Mouse (Mus musculus) midbrain, embryonic 13.5 days (tissue): ENCODE results near the gene Prkcg. TPM values are rescaled to one million over a fixed set of nuclear protein-coding genes. Genes with fewer than 3 reads are reported as not detected.

Experiments
- ATAC-seq: fragments of 200-750 bp; cut with Nextera tagmentation; 2 replicates; pipeline ENCODE4 v1.8.0; 2017; ENCODE audit warnings: mild to moderate bottlenecking, moderate TSS enrichment, moderate library complexity
- H3K27ac ChIP-seq: fragments of 300-500 bp; sonication (generic); 2 replicates; pipeline ENCODE4 v1.5.1; 2015; ENCODE audit warnings: inconsistent platforms, mild to moderate bottlenecking, moderate library complexity
- H3K27me3 ChIP-seq: fragments of 300-500 bp; sonication (generic); 2 replicates; pipeline ENCODE4 v1.6.1; 2015; ENCODE audit warnings: mild to moderate bottlenecking, inconsistent platforms
- H3K36me3 ChIP-seq: fragments of 300-500 bp; sonication (generic); 2 replicates; pipeline ENCODE4 v1.6.1; 2015; ENCODE audit warnings: mild to moderate bottlenecking, inconsistent platforms
- H3K4me1 ChIP-seq: fragments of 300-500 bp; sonication (generic); replicated peaks from 2 replicates; pipeline ENCODE4 v1.6.1; 2015; ENCODE audit warnings: inconsistent platforms
- H3K4me2 ChIP-seq: fragments of 300-500 bp; sonication (generic); replicated peaks from 2 replicates; pipeline ENCODE4 v1.6.1; 2015; ENCODE audit warnings: moderate library complexity, mild to moderate bottlenecking, inconsistent platforms
- H3K4me3 ChIP-seq: fragments of 300-500 bp; sonication (generic); replicated peaks from 2 replicates; pipeline ENCODE4 v1.5.1; 2015; ENCODE audit warnings: mild to moderate bottlenecking, inconsistent platforms
- H3K9ac ChIP-seq: fragments of 300-500 bp; sonication (generic); replicated peaks from 2 replicates; pipeline ENCODE4 v1.6.1; 2015; ENCODE audit warnings: mild to moderate bottlenecking, inconsistent platforms
- H3K9me3 ChIP-seq: fragments of 300-500 bp; sonication (generic); 2 replicates; pipeline ENCODE4 v1.6.1; 2016; ENCODE audit warnings: mild to moderate bottlenecking, inconsistent platforms
- WGBS: fragments of 180-500 bp; shearing (Covaris S2); methylation state at CpG from one replicate; pipeline ENCODE4 v1.1.7; 2015; 5-methylcytosine and 5-hydroxymethylcytosine counted together
- polyA plus RNA-seq: library from polyadenylated mRNA; unstranded; fragments of >200 nt; fragmentation: Nextera tagmentation; extraction: Ambion mirVana; gene quantifications from 2 replicates; pipeline ENCODE4 v1.2.1, GENCODE M21; 2015

Prkcg gene
- polyA plus RNA-seq, 1 experiment from 2014 or later: 0.66 TPM

GRCm38 (mm10) chr7:3303276-3303781 lies 14.3 kb downstream of the Prkcg start:
- H3K27me3 ChIP-seq: peaks cover 47% of the 10 kb centered on the region
- peak overlapping the region; percentile 41 for H3K4me3 ChIP-seq
- peaks cover 12% of the 10 kb centered on the region; the same call in 1 of the 2 replicates for H3K36me3 ChIP-seq
- H3K9ac ChIP-seq: peak overlapping the region; percentile 64
- peak; percentile 80 for ATAC-seq
- under 1% methylated on average over 27 of the region's 29 CpGs for WGBS
- no peak overlapping the region for H3K27ac ChIP-seq
- peak overlapping the region; percentile 72 for H3K4me2 ChIP-seq
- no peaks in the 10 kb centered on the region for H3K9me3 ChIP-seq
- H3K4me1 ChIP-seq: peaks cover 37% of the 10 kb centered on the region

GRCm38 (mm10) chr7:3303789-3304188 lies 14.8 kb downstream of the Prkcg start:
- Histone ChIP-seq H3K36me3 (peaks cover 8% of the 10 kb centered on the region; the same call in 1 of the 2 replicates), H3K27ac (no peak overlapping the region), H3K4me1 (peaks cover 36% of the 10 kb centered on the region), H3K9me3 (no peaks in the 10 kb centered on the region), H3K4me3 (peak overlapping the region; percentile 41), H3K9ac (peak overlapping the region; percentile 64), H3K4me2 (peak overlapping the region; percentile 72), H3K27me3 (peaks cover 47% of the 10 kb centered on the region)
- 3% methylated on average over 12 of the region's 12 CpGs for WGBS
- peak; percentile 53 for ATAC-seq

GRCm38 (mm10) chr7:3304298-3304697 lies 15.3 kb downstream of the Prkcg start:
- Histone ChIP-seq H3K36me3 (peaks cover 6% of the 10 kb centered on the region; the same call in 1 of the 2 replicates), H3K4me2 (peak overlapping the region; percentile 72), H3K4me1 (peaks cover 36% of the 10 kb centered on the region), H3K27me3 (peaks cover 47% of the 10 kb centered on the region), H3K4me3 (peak overlapping the region; percentile 41), H3K27ac (no peak overlapping the region), H3K9ac (peak overlapping the region; percentile 64; the same call in 1 of the 2 replicates), H3K9me3 (no peaks in the 10 kb centered on the region)
- 2% methylated on average over 10 of the region's 10 CpGs for WGBS
- ATAC-seq: peak; percentile 28

- WGBS: 76% methylated on average over 3 of the region's 3 CpGs
- no peak overlapping the region for H3K27ac ChIP-seq
- H3K9me3 ChIP-seq: peaks cover 4% of the 10 kb centered on the region; the same call in 1 of the 2 replicates
- H3K27me3 ChIP-seq: peaks cover 38% of the 10 kb centered on the region
- H3K4me3 ChIP-seq: no peak overlapping the region
- H3K36me3 ChIP-seq: no peaks in the 10 kb centered on the region
- ATAC-seq: no peak
- H3K4me2 ChIP-seq: no peak overlapping the region
- H3K9ac ChIP-seq: no peak overlapping the region
- H3K4me1 ChIP-seq: peaks cover 36% of the 10 kb centered on the region
These were observed 17.4 kb downstream of the Prkcg start for GRCm38 (mm10) chr7:3306400-3306799.

GRCm38 (mm10) chr7:3308646-3309045 lies 19.7 kb downstream of the Prkcg start:
- no peak overlapping the region for H3K9ac ChIP-seq
- H3K4me1 ChIP-seq: peaks cover 16% of the 10 kb centered on the region
- peaks cover 18% of the 10 kb centered on the region for H3K27me3 ChIP-seq
- ATAC-seq: no peak
- H3K36me3 ChIP-seq: no peaks in the 10 kb centered on the region
- peaks cover 4% of the 10 kb centered on the region; the same call in 1 of the 2 replicates for H3K9me3 ChIP-seq
- no peak overlapping the region for H3K4me2 ChIP-seq
- 65% methylated on average over 4 of the region's 4 CpGs for WGBS
- H3K27ac ChIP-seq: no peak overlapping the region
- no peak overlapping the region for H3K4me3 ChIP-seq

- Histone ChIP-seq H3K4me3 (no peak overlapping the region), H3K4me1 (peaks cover under 1% of the 10 kb centered on the region; the same call in 1 of the 2 replicates), H3K27ac (no peak overlapping the region), H3K9me3 (peaks cover 4% of the 10 kb centered on the region; the same call in 1 of the 2 replicates), H3K9ac (no peak overlapping the region), H3K4me2 (no peak overlapping the region), H3K27me3 (peaks cover 9% of the 10 kb centered on the region; the same call in 1 of the 2 replicates), H3K36me3 (no peaks in the 10 kb centered on the region)
- WGBS: 98% methylated on average over 7 of the region's 7 CpGs
- no peak for ATAC-seq
These were observed 21.3 kb downstream of the Prkcg start for GRCm38 (mm10) chr7:3310233-3310632.

GRCm38 (mm10) chr7:3313571-3313970 lies 24.6 kb downstream of the Prkcg start:
- peak; percentile 49 for ATAC-seq

GRCm38 (mm10) chr7:3314121-3314520 lies 25.1 kb downstream of the Prkcg start:
- 64% methylated on average over 5 of the region's 5 CpGs for WGBS

More at GRCm38 (mm10) chr7:3313571-3313970, 24.6 kb downstream of the Prkcg start:
- WGBS: 85% methylated on average over 8 of the region's 8 CpGs
- H3K36me3 ChIP-seq: no peaks in the 10 kb centered on the region
- no peak overlapping the region for H3K9ac ChIP-seq
- no peak overlapping the region for H3K4me3 ChIP-seq
- H3K27me3 ChIP-seq: no peaks in the 10 kb centered on the region
- H3K27ac ChIP-seq: no peak overlapping the region
- H3K9me3 ChIP-seq: peaks cover 4% of the 10 kb centered on the region; the same call in 1 of the 2 replicates
- H3K4me2 ChIP-seq: no peak overlapping the region
- 0 out of 2 replicates have a peak, but pooled peaks cover 6% of the 10 kb centered on the region for H3K4me1 ChIP-seq

GRCm38 (mm10) chr7:3317704-3318103 lies 28.7 kb downstream of the Prkcg start:
- Histone ChIP-seq H3K27ac (no peak overlapping the region), H3K4me3 (no peak overlapping the region), H3K36me3 (no peaks in the 10 kb centered on the region), H3K4me2 (no peak overlapping the region), H3K27me3 (no peaks in the 10 kb centered on the region), H3K4me1 (0 out of 2 replicates have a peak, but pooled peaks cover 6% of the 10 kb centered on the region), H3K9ac (no peak overlapping the region), H3K9me3 (no peaks in the 10 kb centered on the region)
- WGBS: 48% methylated on average over 4 of the region's 4 CpGs
- ATAC-seq: no peak

More at GRCm38 (mm10) chr7:3314121-3314520, 25.1 kb downstream of the Prkcg start:
- 0 out of 2 replicates have a peak, but pooled peaks cover 6% of the 10 kb centered on the region for H3K4me1 ChIP-seq
- H3K9me3 ChIP-seq: peaks cover 4% of the 10 kb centered on the region; the same call in 1 of the 2 replicates
- H3K27me3 ChIP-seq: no peaks in the 10 kb centered on the region
- H3K36me3 ChIP-seq: no peaks in the 10 kb centered on the region
- ATAC-seq: peak; percentile 78
- H3K27ac ChIP-seq: no peak overlapping the region
- no peak overlapping the region for H3K9ac ChIP-seq
- no peak overlapping the region for H3K4me3 ChIP-seq
- no peak overlapping the region for H3K4me2 ChIP-seq

GRCm38 (mm10) chr7:3320856-3321255 lies 31.9 kb downstream of the Prkcg start:
- H3K36me3 ChIP-seq: no peaks in the 10 kb centered on the region
- no peaks in the 10 kb centered on the region for H3K27me3 ChIP-seq
- 0 out of 2 replicates have a peak, but pooled peaks cover 6% of the 10 kb centered on the region for H3K4me1 ChIP-seq
- H3K4me2 ChIP-seq: no peak overlapping the region
- 70% methylated on average over 3 of the region's 3 CpGs for WGBS
- no peaks in the 10 kb centered on the region for H3K9me3 ChIP-seq
- no peak overlapping the region for H3K27ac ChIP-seq
- no peak overlapping the region for H3K4me3 ChIP-seq
- H3K9ac ChIP-seq: no peak overlapping the region
- no peak for ATAC-seq

GRCm38 (mm10) chr7:3323826-3324225 lies 34.8 kb downstream of the Prkcg start:
- H3K9ac ChIP-seq: no peak overlapping the region
- no peak overlapping the region for H3K27ac ChIP-seq
- H3K27me3 ChIP-seq: peaks cover under 1% of the 10 kb centered on the region; the same call in 1 of the 2 replicates
- no peaks in the 10 kb centered on the region for H3K36me3 ChIP-seq
- no peaks in the 10 kb centered on the region for H3K4me1 ChIP-seq
- no peak overlapping the region for H3K4me3 ChIP-seq
- no peaks in the 10 kb centered on the region for H3K9me3 ChIP-seq
- WGBS: 95% methylated on average over 1 of the region's 1 CpGs
- no peak for ATAC-seq
- H3K4me2 ChIP-seq: no peak overlapping the region

GRCm38 (mm10) chr7:3327961-3328360 lies 39.0 kb downstream of the Prkcg start:
- Histone ChIP-seq H3K27me3 (peaks cover 17% of the 10 kb centered on the region), H3K4me2 (no peak overlapping the region), H3K9ac (no peak overlapping the region), H3K36me3 (no peaks in the 10 kb centered on the region), H3K4me1 (peaks cover 14% of the 10 kb centered on the region), H3K9me3 (no peaks in the 10 kb centered on the region), H3K27ac (no peak overlapping the region), H3K4me3 (no peak overlapping the region)
- ATAC-seq: no peak
- WGBS: 80% methylated on average over 4 of the region's 4 CpGs
